Mouse (Mus musculus) cerebellum, adult 2 months (tissue): Measurements from ENCODE around the gene Abtb1. TPM values are rescaled to one million over a fixed set of nuclear protein-coding genes. Genes with fewer than 3 reads are reported as not detected.

Experiments used
- DNase-seq, 2 experiments: peaks; one replicate each; pipeline ENCODE4 v3.0.0; 2021
- H3K27ac ChIP-seq: fragments of 200-500 bp; 2 replicates; pipeline ENCODE4 v1.5.1; 2012; ENCODE audit warnings: low read length, control low read depth, inconsistent platforms; ENCODE audit not compliant: insufficient read depth
- H3K27me3 ChIP-seq: fragments of 200-500 bp; 2 replicates; pipeline ENCODE4 v1.6.1; 2012; ENCODE audit warnings: inconsistent platforms, mild to moderate bottlenecking, low read length, moderate library complexity; ENCODE audit not compliant: control insufficient read depth, insufficient read depth
- H3K4me1 ChIP-seq: fragments of 200-500 bp; 2 replicates; pipeline ENCODE4 v1.6.1; 2011; ENCODE audit warnings: low read length; ENCODE audit not compliant: control insufficient read depth, insufficient read depth
- H3K4me3 ChIP-seq: fragments of 200-500 bp; replicated peaks from 2 replicates; pipeline ENCODE3; 2011; ENCODE audit warnings: mild to moderate bottlenecking, low read depth, low read length, control low read depth; ENCODE audit not compliant: insufficient read depth
- CTCF ChIP-seq: fragments of 200-500 bp; IDR thresholded peaks from 2 replicates; pipeline ENCODE4 v1.5.1; 2011; ENCODE audit warnings: low read depth, mild to moderate bottlenecking, control low read depth, low read length, moderate library complexity, borderline replicate concordance; ENCODE audit not compliant: insufficient read depth
- POLR2A ChIP-seq: fragments of 200-500 bp; IDR thresholded peaks from 2 replicates; pipeline ENCODE4 v1.6.1; 2011; ENCODE audit warnings: low read length, control low read depth, borderline replicate concordance; ENCODE audit not compliant: insufficient read depth
- WGBS: fragments of 180-500 bp; shearing (Covaris S2); methylation state at CpG from one replicate; pipeline ENCODE4 v1.1.7; 2018; 5-methylcytosine and 5-hydroxymethylcytosine counted together
- polyA plus RNA-seq: library from polyadenylated mRNA; depleted of rRNA; stranded (reverse); fragments of >200 nt; gene quantifications from 2 replicates; pipeline ENCODE4 v1.2.3, GENCODE M21; 2012

The Abtb1 gene
- polyA plus RNA-seq, 1 experiment: 116 TPM

DNA sequence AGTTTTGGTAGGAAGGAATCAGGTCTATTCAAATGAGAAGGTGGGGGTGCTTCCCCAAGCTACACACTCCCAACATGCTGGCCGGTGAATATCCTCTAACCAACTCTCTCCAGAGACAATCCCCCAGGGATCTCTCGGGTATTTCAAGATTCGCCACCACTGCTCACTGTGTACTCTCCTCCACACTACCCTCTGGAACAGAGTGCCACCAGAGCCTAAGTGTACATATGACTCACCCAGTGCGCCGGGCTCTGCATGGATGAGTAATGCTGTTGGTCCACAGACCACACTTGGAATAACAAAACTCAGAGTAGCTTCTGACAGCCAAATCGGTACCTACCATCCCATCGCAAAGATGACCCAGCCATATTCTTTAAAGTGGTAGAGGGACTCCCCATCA lies 27.7 kb upstream of the Abtb1 start:
- H3K4me1 ChIP-seq: peaks cover 33% of the 10 kb centered on the region
- H3K4me3 ChIP-seq: no peak overlapping the region
- H3K27me3 ChIP-seq: no peaks in the 10 kb centered on the region
- WGBS: 67% methylated on average over 7 of the region's 7 CpGs
- TF ChIP-seq POLR2A: no peak
- no peak for TF ChIP-seq CTCF
- peak in 1 of 2 experiments; percentile 48 for DNase-seq
- H3K27ac ChIP-seq: 0 out of 2 replicates have a peak overlapping the region, but pooled peaks have one; percentile 36

DNA sequence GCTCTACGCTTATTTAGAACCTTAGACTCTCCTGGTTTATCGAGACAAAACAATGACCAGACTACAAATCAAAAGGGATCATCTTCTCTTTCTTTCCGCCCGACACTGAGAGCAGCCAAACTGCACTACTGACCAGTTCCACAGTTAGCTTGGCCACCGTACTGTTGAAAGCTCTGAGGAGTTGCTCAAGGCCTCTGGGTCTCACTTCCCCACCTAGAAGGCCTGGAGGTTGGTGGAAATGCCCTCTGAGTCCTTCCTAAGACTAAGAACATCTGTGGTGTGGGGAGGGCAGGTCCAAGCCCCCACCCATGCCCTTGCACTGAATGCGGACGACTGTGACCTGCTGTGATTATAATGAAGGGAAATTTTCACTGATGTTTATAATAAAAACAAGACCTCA lies 23.9 kb upstream of the Abtb1 start:
- 82% methylated on average over 7 of the region's 7 CpGs for WGBS
- TF ChIP-seq CTCF (no peak), POLR2A (no peak)
- H3K27ac ChIP-seq: no peak overlapping the region
- no peak for DNase-seq
- H3K4me3 ChIP-seq: no peak overlapping the region
- peaks cover 12% of the 10 kb centered on the region for H3K4me1 ChIP-seq
- H3K27me3 ChIP-seq: no peaks in the 10 kb centered on the region

DNA sequence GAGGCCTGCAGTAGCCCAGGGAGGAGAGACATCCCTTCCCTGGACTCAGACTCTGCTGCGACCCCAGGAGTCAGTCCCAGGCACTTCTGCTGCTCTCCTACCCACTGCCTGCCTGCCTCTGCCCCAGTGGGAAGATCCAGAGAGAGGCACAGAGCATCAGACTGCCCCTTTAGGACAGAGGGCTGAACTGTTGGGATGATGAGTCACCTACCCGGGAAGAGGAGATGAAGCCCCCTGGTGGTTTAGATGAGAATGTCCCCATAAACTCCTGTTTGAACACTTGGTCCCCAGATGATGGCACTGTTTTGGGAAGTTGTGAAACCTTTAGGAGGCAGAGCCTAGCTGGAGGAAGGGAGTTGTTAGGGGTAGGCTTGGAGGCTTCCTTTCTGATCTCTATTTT lies 19.1 kb upstream of the Abtb1 start:
- WGBS: 23% methylated on average over 2 of the region's 2 CpGs
- H3K27me3 ChIP-seq: no peaks in the 10 kb centered on the region
- no peak for TF ChIP-seq POLR2A
- peak; percentile 47; the same call in 1 of the 2 replicates for TF ChIP-seq CTCF
- H3K4me1 ChIP-seq: peaks cover 30% of the 10 kb centered on the region
- no peak overlapping the region for H3K4me3 ChIP-seq
- DNase-seq: peak in 1 of 2 experiments; percentile 62
- H3K27ac ChIP-seq: no peak overlapping the region

DNA sequence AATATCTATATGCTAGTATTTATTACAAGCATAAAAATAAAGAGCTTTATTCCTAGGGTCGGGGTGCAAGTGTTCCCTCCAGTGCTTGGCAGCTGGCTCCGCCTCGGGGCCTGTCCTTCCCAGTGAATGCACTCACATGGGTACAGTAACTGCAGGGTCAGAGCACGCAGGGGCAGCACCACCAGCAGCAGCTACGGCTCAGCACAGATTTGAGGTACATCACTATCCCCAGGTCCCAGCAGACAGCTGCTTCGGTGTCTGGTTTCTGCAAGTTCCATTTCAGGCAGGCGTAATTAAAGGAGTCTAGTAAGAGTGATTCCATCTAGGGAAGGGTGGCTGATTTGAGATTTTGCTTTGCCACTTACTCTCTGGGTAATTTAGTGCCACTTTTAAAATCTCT lies 16.6 kb upstream of the Abtb1 start:
- TF ChIP-seq CTCF: no peak
- TF ChIP-seq POLR2A: no peak
- WGBS: 57% methylated on average over 7 of the region's 7 CpGs

DNA sequence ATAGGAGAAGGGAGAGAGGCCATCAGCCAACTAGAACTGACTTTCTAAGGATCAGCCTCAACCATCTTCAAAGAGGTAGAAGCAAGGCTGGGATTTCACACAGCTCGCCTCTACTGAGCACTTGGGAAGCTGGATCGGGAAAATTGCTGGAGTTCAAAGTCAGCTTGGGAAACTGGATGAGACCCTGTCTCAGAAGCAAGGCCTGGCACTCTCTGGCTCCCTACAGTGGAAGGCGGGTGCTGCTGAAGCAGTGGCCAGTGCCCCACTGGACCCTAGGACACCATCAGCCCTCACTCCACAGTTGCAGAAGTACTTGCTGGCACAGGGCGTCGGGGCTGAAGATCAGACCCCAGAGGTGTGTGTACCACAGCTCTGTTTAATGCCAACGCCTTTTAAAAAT lies 16.0 kb upstream of the Abtb1 start:
- no peaks in the 10 kb centered on the region for H3K27me3 ChIP-seq
- peak in 1 of 2 experiments; percentile 40 for DNase-seq
- H3K4me1 ChIP-seq: peaks cover 38% of the 10 kb centered on the region
- no peak overlapping the region for H3K4me3 ChIP-seq
- 58% methylated on average over 6 of the region's 6 CpGs for WGBS
- H3K27ac ChIP-seq: peak overlapping the region; percentile 80
- TF ChIP-seq CTCF (no peak), POLR2A (no peak)

More for the DNA sequence above, 16.6 kb upstream of the Abtb1 start:
- peak in 1 of 2 experiments; percentile 31 for DNase-seq
- Histone ChIP-seq H3K27me3 (no peaks in the 10 kb centered on the region), H3K4me1 (peaks cover 38% of the 10 kb centered on the region), H3K4me3 (no peak overlapping the region), H3K27ac (peak overlapping the region; percentile 43; the same call in 1 of the 2 replicates)

DNA sequence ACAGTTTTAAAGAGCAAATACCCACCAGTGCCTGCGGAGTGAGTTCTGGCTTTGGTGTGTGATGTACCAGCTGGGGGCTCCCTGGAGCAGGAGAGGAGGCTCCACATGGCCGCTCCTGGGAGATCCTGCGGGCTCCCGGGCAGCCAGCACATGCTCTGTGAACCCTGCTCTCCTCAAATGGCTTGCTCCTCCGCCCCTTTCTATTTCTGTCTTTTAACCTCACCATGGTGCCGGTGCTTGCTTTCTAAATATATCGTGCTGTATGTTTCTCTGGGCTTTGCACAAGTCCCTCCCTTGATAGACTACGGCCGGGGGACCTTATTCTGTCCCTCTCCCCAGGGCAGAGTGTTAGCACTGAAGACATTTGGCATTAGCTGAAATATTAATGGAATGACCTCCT lies 15.5 kb upstream of the Abtb1 start:
- Histone ChIP-seq H3K4me3 (no peak overlapping the region), H3K27ac (peak overlapping the region; percentile 80), H3K4me1 (peaks cover 38% of the 10 kb centered on the region), H3K27me3 (no peaks in the 10 kb centered on the region)
- TF ChIP-seq CTCF: peak; percentile 25; the same call in 1 of the 2 replicates
- TF ChIP-seq POLR2A: no peak
- WGBS: 6% methylated on average over 9 of the region's 9 CpGs
- DNase-seq: peak; percentile 83 to 92

DNA sequence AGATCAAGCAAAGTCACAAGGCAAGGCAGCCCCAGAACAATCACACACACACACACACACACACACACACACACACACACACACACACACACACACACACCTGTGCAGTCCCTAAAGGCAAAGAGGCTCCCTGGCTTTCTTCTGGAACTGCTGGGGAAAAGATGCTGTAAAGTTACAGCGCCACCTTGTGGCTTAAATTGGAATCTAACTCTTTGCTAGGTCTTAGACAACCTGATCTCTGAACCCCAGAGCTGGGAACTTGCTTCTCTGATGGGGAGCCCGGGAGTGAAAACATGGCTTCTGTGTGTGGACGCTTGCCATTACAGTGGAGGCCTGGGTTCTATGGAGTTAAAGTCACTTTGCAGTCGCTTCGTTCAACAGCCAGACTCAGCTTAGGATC lies 13.9 kb upstream of the Abtb1 start:
- TF ChIP-seq POLR2A (no peak), CTCF (peak; percentile 63)
- H3K4me1 ChIP-seq: peaks cover 41% of the 10 kb centered on the region
- WGBS: 19% methylated on average over 5 of the region's 5 CpGs
- no peak overlapping the region for H3K27ac ChIP-seq
- DNase-seq: peak; percentile 67 to 76
- H3K27me3 ChIP-seq: no peaks in the 10 kb centered on the region
- H3K4me3 ChIP-seq: no peak overlapping the region

DNA sequence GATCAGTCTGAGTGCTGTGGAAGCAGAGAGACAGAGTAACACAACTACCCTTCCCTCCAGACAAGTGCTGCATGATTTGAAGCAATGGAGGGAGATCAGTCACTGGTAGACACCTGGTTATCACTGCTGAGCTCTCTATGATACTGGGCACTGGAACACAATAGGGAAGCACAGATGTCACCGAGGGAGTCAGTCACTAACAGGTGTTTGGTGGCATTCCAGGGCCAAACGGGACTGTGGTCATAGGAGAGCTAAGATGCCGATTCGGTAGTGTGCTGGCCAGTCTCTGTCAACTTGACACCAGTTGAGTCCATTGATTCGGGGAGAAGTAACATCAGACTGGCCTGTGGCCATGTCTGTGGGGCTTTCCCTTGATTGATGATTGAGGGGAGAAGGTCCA lies 12.7 kb upstream of the Abtb1 start:
- WGBS: 25% methylated on average over 5 of the region's 5 CpGs
- TF ChIP-seq CTCF (no peak), POLR2A (no peak)
- Histone ChIP-seq H3K27me3 (no peaks in the 10 kb centered on the region), H3K27ac (no peak overlapping the region), H3K4me1 (peaks cover 51% of the 10 kb centered on the region), H3K4me3 (no peak overlapping the region)
- DNase-seq: peak in 1 of 2 experiments; percentile 18

DNA sequence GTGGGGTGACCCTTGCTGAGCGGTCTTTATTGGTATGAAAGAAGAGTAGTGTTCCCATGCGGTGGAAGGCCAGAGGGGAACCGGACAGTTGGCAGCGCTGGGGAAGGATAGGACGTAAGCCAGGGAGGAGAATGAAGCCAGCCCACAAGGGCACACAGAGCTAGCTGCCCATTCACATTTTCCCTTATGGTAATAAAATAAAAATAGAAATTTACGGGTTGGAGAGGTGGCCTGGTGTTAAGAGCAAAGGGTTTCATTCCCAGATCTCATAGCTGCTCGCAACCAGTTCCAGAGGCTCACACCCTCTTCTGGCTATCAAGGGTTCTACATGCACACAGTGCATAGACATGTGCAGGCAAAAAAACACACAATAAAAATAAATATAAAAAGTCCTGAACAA lies 8.2 kb upstream of the Abtb1 start:
- 9% methylated on average over 7 of the region's 7 CpGs for WGBS
- TF ChIP-seq CTCF (peak; percentile 42; the same call in 1 of the 2 replicates), POLR2A (no peak)
- Histone ChIP-seq H3K4me3 (no peak overlapping the region), H3K4me1 (peaks cover 25% of the 10 kb centered on the region), H3K27me3 (no peaks in the 10 kb centered on the region), H3K27ac (peak overlapping the region; percentile 82)
- DNase-seq: peak; percentile 69 to 75
